Mouse (Mus musculus): Measurements from ENCODE around the gene Olfr411.

Olfr411 gene

DNA sequence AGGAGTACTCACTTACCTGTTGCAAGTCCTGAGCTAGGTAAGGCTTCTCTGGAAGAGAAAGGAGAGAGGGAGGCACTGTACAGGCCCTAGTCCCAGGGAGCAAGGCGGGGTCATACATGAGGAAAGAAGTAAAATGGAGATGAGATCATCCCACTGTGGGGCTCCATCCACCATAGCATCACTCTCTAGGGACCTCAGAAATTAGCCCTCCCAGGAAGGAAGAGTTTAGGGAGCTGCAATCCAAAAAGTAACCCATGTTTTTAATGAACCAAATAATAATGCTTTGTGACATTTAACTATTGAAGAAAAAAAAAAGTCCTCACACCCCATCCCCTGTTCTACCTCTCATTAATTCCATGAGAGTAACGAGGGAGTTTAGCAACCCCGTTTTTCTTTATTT lies at the start of gene Olfr411:
Olfr411 (minus strand) TSS at position 101 of the 400 bp plus-strand sequence.
- in situ Hi-C loops (cut with MboI) = no loop called here

DNA sequence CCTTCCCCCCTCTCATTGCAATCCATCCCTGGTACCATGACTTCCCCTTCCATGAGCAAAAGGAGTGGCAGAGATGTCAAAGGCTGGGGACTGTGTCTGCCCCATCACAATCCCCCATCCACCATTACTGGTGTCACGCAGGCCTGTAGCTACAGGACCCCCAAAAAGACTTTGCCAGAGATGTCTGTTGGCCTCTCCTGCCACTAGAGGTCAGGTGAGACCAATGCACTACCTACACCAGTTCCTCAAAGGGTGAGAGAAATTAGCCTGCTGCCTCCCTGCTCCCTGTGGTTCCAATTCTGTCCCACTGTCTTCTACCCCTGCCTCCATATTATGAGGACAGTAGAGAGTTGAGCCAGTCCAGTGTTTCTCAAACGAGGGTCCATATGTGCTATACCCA lies 49.7 kb upstream of the Olfr411 start:
- in situ Hi-C loops (cut with MboI) = no loop called here

- in situ Hi-C loops (cut with MboI) = no loop called here
These were observed 43.1 kb upstream of the Olfr411 start for GRCm38 (mm10) chr11:74395583-74395982.

- in situ Hi-C loops (cut with MboI) = no loop called here
These were observed 41.0 kb upstream of the Olfr411 start for GRCm38 (mm10) chr11:74393489-74393888.

GRCm38 (mm10) chr11:74392903-74393302 lies 40.5 kb upstream of the Olfr411 start:
- in situ Hi-C loops (cut with MboI) = no loop called here

- in situ Hi-C loops (cut with MboI) = no loop called here
These were observed 39.4 kb upstream of the Olfr411 start for GRCm38 (mm10) chr11:74391899-74392298.

DNA sequence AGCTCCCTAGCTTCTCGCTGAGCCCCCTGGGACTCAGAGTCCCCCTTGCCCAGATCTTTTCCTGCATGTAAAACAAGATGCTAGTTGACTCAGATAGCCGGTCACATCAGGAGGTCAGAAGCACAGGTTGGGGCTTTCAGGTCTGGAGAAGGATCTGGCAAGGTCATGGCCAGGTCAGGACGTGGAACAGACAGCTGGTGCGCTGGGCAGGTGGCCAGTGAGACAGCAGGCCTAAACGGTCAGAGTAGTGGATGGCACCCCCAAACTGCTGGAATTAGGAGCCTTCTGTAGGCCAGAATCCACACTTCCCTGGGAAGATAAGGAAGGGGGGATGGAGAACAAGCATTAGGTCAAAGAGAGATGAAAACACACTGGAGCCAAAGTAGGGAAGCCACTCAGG lies 34.8 kb upstream of the Olfr411 start:
- in situ Hi-C loops (cut with MboI) = no loop called here

DNA sequence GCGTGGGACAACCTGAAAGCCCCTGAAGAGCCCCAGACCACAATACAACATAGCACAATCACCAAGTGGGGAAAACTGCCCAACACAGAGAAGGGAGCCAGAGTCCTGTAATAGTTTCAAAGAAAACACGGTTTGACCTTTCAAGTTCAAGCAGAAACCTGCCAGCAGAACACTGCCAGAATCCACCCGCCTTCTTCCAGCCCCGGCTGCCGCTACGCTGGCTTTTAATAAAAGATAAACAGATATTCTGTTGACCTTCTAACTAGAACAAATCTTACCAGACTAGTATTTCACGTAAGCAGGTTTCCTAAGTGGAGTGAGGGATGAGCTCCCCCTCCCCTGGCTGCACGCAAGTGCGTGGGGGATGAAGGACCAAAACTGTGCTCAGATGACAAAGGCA lies 33.2 kb upstream of the Olfr411 start:
- in situ Hi-C loops (cut with MboI) = no loop called here

DNA sequence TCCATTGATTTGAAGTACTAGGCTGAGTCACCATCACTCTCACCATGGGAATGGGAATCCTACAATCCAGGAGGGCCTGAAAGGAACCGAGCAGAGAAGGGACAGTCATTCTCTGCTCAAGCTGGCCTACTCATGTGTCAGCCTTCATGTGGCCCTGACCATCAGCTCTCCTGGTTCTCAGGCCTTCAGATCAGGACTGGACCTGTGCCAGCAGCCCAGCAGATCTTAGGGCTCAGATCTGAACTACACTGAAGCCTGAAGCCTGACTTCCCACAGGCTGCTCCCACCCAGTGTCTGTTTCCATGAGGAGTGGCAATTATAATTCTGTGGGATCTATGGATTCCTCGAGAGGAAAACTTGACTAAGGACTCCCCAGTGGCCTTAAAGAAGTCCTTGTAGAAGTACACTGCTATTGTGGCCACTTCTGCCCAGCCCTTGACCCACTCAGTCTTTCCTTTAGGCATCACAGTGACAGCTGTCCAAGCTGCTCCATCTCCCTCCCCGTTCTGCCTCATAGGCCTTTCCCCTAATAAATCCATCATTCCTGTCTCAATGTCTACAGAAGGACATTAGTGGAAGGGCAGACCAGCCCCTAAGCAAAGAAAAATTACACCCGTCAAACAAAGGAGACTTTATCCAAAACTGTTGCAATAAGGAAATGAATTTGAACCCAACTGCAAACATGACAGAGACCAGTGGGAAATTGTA lies 26.9 kb upstream of the Olfr411 start:
- in situ Hi-C loops (cut with MboI) = no loop called here

- in situ Hi-C loops (cut with MboI) = no loop called here
These were observed 24.4 kb upstream of the Olfr411 start for GRCm38 (mm10) chr11:74376847-74377246.

GRCm38 (mm10) chr11:74371393-74372100 lies 19.1 kb upstream of the Olfr411 start:
- in situ Hi-C loops (cut with MboI) = no loop called here

- in situ Hi-C loops (cut with MboI) = no loop called here
These were observed 9.3 kb upstream of the Olfr411 start, which contains the start of gene Olfr412 for GRCm38 (mm10) chr11:74361769-74362168. TSS of gene Olfr412 (plus strand) at chr11:74362069.

DNA sequence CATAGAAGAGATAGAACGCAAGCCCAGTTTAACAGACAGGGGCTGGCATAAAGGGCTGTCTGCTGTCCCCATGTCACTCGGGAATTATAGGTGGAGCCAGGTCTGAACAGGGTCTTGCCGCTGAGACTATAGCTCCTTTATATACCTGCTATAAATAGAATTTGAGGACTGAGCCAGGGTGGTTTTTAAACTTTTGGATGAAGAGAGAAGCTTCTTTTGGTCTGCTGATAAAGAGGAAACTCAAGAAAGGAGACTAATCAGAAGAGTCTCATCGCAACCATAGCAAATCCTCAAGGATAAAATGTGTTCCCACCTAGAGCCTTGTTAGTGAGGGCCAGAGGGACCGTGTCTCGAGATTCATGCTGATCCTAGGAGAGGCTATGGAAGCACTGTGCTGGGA lies 14.5 kb downstream of the Olfr411 start, which contains the start of gene Olfr410:
Olfr410 (minus strand) TSS at position 101 of the 400 bp plus-strand sequence.
- in situ Hi-C loops (cut with MboI) = no loop called here

- in situ Hi-C loops (cut with MboI) = no loop called here
These were observed 23.7 kb downstream of the Olfr411 start for GRCm38 (mm10) chr11:74328781-74329180.

GRCm38 (mm10) chr11:74326044-74326443 lies 26.4 kb downstream of the Olfr411 start:
- in situ Hi-C loops (cut with MboI) = no loop called here

Data from mature B cell (primary cell).